Mouse (Mus musculus) myocyte (in vitro differentiated cells): ENCODE data around the gene Mylk.

Experiments
- CEBPB ChIP-seq: IDR thresholded peaks from 2 replicates; pipeline ENCODE4 v1.6.1; 2011; ENCODE audit warnings: mild to moderate bottlenecking, moderate library complexity; ENCODE audit not compliant: poor library complexity, insufficient read depth, severe bottlenecking
- E2F4 ChIP-seq: IDR thresholded peaks from one replicate; pipeline ENCODE4 v1.6.1; 2011; ENCODE audit warnings: mild to moderate bottlenecking, control low read depth, moderate library complexity; ENCODE audit not compliant: insufficient read depth
- MAX ChIP-seq: IDR thresholded peaks from one replicate; pipeline ENCODE4 v1.6.1; 2011; ENCODE audit warnings: low read depth, mild to moderate bottlenecking, control low read depth
- MYOD1 ChIP-seq, 3 experiments: IDR thresholded peaks; one replicate each; pipeline ENCODE4 v1.6.1; 2011; ENCODE audit warnings: control low read depth in 2 of 3, low read depth in 2 of 3, mild to moderate bottlenecking in 2 of 3, moderate library complexity in 1 of 3; ENCODE audit not compliant: insufficient read length in 2 of 3, control insufficient read depth in 1 of 3
- POLR2A ChIP-seq: IDR thresholded peaks from one replicate; pipeline ENCODE4 v1.6.1; 2011; ENCODE audit warnings: low read depth, mild to moderate bottlenecking, control low read depth, moderate library complexity; ENCODE audit not compliant: insufficient read length
- POLR2AphosphoS2 ChIP-seq: IDR thresholded peaks from one replicate; pipeline ENCODE4 v1.6.1; 2011; ENCODE audit warnings: low read depth, control low read depth; ENCODE audit not compliant: insufficient read length
- REST ChIP-seq: IDR thresholded peaks from one replicate; pipeline ENCODE4 v1.6.1; 2011; ENCODE audit warnings: mild to moderate bottlenecking, control low read depth, moderate library complexity; ENCODE audit not compliant: insufficient read depth, insufficient read length
- SRF ChIP-seq: IDR thresholded peaks from one replicate; pipeline ENCODE4 v1.6.1; 2011; ENCODE audit warnings: low read depth; ENCODE audit not compliant: control insufficient read depth, insufficient read length
- TCF12 ChIP-seq: IDR thresholded peaks from one replicate; pipeline ENCODE4 v1.6.1; 2011; ENCODE audit warnings: mild to moderate bottlenecking, control low read depth; ENCODE audit not compliant: poor library complexity, insufficient read depth, severe bottlenecking
- USF1 ChIP-seq: IDR thresholded peaks from one replicate; pipeline ENCODE4 v1.6.1; 2011; ENCODE audit warnings: low read depth, mild to moderate bottlenecking, control low read depth, moderate library complexity

DNA sequence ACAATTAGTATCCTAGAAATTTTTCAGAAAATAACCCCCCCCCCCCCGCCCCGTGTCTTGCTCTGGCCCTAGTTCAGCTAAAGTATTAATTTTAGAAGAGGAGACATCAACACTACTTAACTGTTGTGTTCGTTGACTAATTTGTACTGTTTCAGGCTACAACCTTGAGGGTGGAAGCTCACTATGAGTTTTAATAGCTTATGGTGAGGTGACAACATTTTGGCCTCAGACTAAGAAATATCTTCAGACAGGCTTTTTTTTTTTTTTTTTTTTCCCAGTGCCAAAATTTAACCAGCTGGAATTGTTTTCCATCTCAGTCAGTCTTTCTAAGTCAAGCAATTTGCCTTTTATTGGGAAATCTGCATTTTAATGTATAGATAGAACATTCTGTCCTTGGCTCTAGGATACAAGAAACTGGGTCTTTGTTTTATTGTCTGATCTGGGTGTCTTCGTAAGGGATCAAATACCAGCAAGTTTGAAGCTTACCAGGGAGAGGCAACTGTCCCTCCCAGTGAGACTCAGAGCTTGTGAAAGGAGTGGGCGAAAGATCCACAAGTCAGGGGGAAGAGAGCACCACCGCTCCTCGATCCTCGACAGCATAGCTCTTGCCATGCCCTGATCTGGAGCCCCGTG lies 19.1 kb downstream of the Mylk start:
- TF ChIP-seq MAX (no peak), POLR2AphosphoS2 (no peak), SRF (no peak), MYOD1 (IDR thresholded peaks at IDR 0.05; ENCODE audit: control insufficient read depth in 1 of 3, insufficient read length in 2 of 3, low read depth in 2 of 3) (no peak), POLR2A (no peak), TCF12 (no peak), REST (no peak), USF1 (no peak), E2F4 (no peak), CEBPB (no peak)
